Mouse (Mus musculus) naive thymus-derived CD4-positive, alpha-beta T cell, adult 2 months (primary cell): ENCODE data around the gene Chil1.

Experiments
- DNase-seq: peaks from one replicate; pipeline ENCODE4 v3.0.0-alpha.2; 2011; ENCODE audit warnings: low read depth

The Chil1 gene

GRCm38 (mm10) chr1:134231681-134232080, 49.7 kb downstream of the Chil1 start:
- DNase-seq: no peak

- no peak for DNase-seq
Observed at GRCm38 (mm10) chr1:134232326-134232725, 50.4 kb downstream of the Chil1 start.

DNA sequence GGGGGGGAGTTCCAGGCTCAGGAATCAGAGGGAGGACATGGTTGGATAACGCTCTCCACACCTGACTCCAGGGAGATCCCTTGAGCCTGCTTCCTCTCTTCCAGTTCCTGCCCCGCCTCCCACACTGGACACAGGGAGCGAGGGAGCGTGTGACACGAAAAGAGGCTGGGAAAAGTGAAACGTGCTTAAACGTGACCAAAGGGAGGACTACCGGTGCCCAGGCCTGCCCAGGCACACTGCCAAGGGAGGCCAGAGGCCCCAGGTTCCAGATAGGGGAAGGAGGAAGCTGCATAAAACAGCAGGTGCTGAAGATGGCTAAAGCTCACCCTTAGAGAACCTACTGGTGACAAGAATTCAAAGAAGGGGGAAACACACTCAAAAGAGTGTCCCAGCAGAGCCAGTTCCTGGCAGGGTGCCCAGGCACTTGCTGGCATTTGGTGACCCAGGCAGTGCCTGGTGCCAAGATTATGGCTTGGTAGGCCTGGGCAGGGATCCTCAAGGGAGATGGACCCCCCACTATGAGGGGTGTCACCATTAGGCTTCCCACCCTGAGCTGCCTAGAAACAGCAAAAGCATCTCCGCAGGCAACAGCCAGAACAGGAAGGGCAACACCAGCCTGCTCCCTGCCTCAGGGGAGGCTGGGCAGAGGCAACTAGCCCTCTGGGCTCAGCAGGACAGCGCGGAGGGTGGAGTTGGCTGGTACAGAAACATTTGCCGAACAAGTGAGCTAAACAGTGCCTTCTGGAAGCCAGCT, 51.0 kb downstream of the Chil1 start:
- no peak for DNase-seq

GRCm38 (mm10) chr1:134233681-134234454, 51.9 kb downstream of the Chil1 start:
- no peak for DNase-seq

DNA sequence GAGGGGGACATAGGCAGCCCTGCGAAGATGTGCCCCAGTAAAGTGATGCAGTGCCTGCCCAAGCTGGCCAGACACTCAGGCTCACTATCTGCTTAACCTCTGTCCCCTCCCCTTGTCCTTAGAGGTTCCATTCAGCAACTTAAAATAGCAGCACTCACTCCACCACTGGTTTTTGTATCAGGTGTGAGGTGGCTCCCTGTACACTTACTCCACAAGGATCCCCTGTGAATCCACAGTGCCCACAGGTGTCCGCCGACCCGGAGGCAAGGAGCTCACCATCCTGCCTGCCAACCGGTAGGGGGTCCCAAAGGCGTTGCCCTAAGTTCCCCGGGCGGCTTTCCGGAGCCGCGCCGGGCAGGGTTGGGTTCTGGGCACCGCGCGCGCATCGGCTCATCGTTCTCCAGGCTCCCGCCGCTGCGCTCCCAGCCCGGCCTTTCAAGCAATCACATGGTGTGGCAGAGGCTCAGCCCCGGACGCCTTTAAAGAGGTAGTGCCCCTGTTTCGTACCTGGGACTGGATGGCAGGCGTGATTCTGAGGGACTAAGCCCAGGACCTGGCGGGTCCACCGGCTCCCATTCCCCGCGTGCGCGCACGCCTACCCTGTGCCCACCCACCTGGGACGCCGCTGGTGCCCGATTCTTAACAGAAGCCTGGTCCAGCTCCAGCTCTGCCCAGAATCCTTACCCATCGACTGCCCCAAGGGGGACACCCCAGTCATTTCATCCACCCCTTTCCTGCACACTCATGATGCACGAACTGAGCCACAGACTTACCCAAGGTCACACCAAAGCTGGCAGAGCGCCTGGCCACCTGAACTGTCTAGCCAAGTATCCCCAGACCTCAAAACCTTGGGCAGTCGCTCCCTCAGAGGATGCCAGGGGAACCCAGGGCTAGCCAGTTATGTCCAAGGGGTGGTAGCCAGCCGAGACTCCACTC, 52.7 kb downstream of the Chil1 start:
- no peak for DNase-seq

GRCm38 (mm10) chr1:134235391-134235921, 53.5 kb downstream of the Chil1 start, which contains the start of gene Adora1:
TSS of gene Adora1 (minus strand) at chr1:134235431.
- no peak for DNase-seq

GRCm38 (mm10) chr1:134236142-134236541, 54.2 kb downstream of the Chil1 start:
- no peak for DNase-seq

DNA sequence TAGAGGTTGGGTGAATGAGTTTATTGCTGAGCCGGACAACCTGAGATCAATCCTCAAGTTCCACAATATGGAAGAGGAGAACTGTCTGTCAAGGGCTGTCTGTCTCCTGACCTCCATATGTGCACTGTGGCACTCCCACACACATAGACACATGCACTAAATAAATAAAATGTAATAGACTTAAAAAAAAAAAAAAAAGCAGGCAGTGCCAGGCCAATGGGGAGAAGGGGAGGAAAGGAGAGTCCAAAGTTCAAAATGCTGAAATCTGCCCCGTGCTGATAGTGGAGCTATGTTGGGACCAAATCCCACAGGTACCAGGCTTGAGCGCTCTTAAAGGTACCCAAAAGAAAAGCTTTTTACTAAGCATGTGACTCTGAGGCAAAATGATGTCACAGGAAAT, 55.5 kb downstream of the Chil1 start:
- DNase-seq: no peak
